Comparison of ENCODE assay signal across 8 mouse cellular contexts in the genomic region with DNA sequence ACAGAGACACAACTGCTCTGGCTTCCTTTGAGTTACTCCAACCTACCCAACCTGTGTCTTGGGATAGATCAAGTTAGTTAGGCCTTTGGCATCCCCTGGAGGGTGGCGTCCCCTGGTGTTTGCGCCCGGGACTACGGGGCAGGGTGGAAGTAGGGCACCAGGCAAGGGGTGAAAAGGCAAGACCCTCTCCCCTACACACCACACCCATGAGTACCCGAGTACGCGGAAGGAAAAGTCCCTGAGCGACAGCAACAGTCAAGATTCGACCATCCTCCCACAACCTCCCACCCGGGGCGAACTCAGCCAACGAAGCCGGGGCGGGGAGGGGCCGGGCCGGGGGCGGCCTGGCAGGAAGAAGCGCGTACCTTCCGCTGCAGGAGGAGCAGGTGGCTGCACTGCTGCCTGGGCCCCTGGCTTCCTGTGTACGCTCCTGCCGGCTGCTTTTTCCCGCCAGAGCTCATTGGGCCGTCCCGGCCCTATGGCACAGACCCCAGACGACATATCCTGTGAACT. TPM values are rescaled to one million over a fixed set of nuclear protein-coding genes. Genes with fewer than 3 reads are reported as not detected.
DNase-seq lines count a peak whose midpoint lies in the region; ATAC-seq and TF ChIP-seq lines count a peak whose summit lies in the region.

Carmil2 (plus strand) TSS at position 479 of the 513 bp plus-strand sequence.

- H3K27ac ChIP-seq in embryonic facial prominence, embryonic 11.5 days (replicated peaks; ENCODE audit: low read depth, low read length), result no peak within 1 kb of the TSS
- peak within 1 kb of the TSS; percentile 66 for H3K27ac ChIP-seq in heart, embryonic 16.5 days (ENCODE audit: low read length)
- no peak within 1 kb of the TSS for H3K27ac ChIP-seq in neural tube, embryonic 15.5 days (replicated peaks)

- H3K4me2 ChIP-seq in embryonic facial prominence, embryonic 11.5 days (ENCODE audit: low read depth, low read length), result no peak within 1 kb of the TSS
- H3K4me2 ChIP-seq in heart, embryonic 16.5 days (ENCODE audit: low read depth, low read length), result peak within 1 kb of the TSS; percentile 55
- peak within 1 kb of the TSS; percentile 34 for H3K4me2 ChIP-seq in neural tube, embryonic 15.5 days

- no peak within 1 kb of the TSS for H3K4me3 ChIP-seq in embryonic facial prominence, embryonic 11.5 days (ENCODE audit: low read depth, low read length)
- peak within 1 kb of the TSS; percentile 32 for H3K4me3 ChIP-seq in heart, embryonic 16.5 days (ENCODE audit: low read length)
- peak within 1 kb of the TSS; percentile 50 for H3K4me3 ChIP-seq in lung, adult 2 months (replicated peaks; ENCODE audit: extremely low read depth, low read depth, low read length)
- H3K4me3 ChIP-seq in neural tube, embryonic 15.5 days (replicated peaks), result no peak within 1 kb of the TSS

- WGBS in embryonic facial prominence, embryonic 11.5 days, result 7% methylated on average over 26 of the region's 26 CpGs
- 13% methylated on average over 26 of the region's 26 CpGs for WGBS in heart, embryonic 16.5 days
- WGBS in lung, adult 2 months, result 5% methylated on average over 26 of the region's 26 CpGs
- WGBS in neural tube, embryonic 15.5 days, result 16% methylated on average over 26 of the region's 26 CpGs

- TF ChIP-seq CTCF in lung, adult 2 months (IDR thresholded peaks at IDR 0.05; ENCODE audit: insufficient read depth, low read length), result peak; percentile 83

- peak; percentile 26; the same call in 1 of the 2 replicates for ATAC-seq in embryonic facial prominence, embryonic 11.5 days (replicated peaks; ENCODE audit: insufficient number of reproducible peaks, low FRiP score, low TSS enrichment, low read depth)
- ATAC-seq in heart, embryonic 16.5 days (replicated peaks; ENCODE audit: extremely low read depth, insufficient read depth, low FRiP score), result peak; percentile 77
- no peak; the same call in 1 of the 2 replicates for ATAC-seq in neural tube, embryonic 15.5 days (ENCODE audit: low FRiP score)

- H3K9me3 ChIP-seq in embryonic facial prominence, embryonic 11.5 days (replicated peaks; ENCODE audit: control insufficient read depth, low read length), result no peaks in the 10 kb centered on the region
- no peaks in the 10 kb centered on the region for H3K9me3 ChIP-seq in heart, embryonic 16.5 days (replicated peaks; ENCODE audit: control insufficient read depth, low read length)
- H3K9me3 ChIP-seq in neural tube, embryonic 15.5 days (replicated peaks), result no peaks in the 10 kb centered on the region

- no peak within 1 kb of the TSS for H3K9ac ChIP-seq in embryonic facial prominence, embryonic 11.5 days (replicated peaks; ENCODE audit: low read length)
- H3K9ac ChIP-seq in heart, embryonic 16.5 days (ENCODE audit: low read length), result peak within 1 kb of the TSS; percentile 44
- no peak within 1 kb of the TSS for H3K9ac ChIP-seq in neural tube, embryonic 15.5 days (replicated peaks)

- H3K27me3 ChIP-seq in embryonic facial prominence, embryonic 11.5 days (ENCODE audit: control insufficient read depth, insufficient read depth, low read length), result no peaks in the 10 kb centered on the region
- H3K27me3 ChIP-seq in heart, embryonic 16.5 days (ENCODE audit: control insufficient read depth, insufficient read depth, low read length), result no peaks in the 10 kb centered on the region; the same call in 1 of the 2 replicates
- no peaks in the 10 kb centered on the region for H3K27me3 ChIP-seq in neural tube, embryonic 15.5 days (replicated peaks)

- no peaks in the 10 kb centered on the region; the same call in 1 of the 2 replicates for H3K4me1 ChIP-seq in embryonic facial prominence, embryonic 11.5 days (ENCODE audit: control insufficient read depth, insufficient read depth, low read length)
- peaks cover 3% of the 10 kb centered on the region for H3K4me1 ChIP-seq in heart, embryonic 16.5 days (ENCODE audit: control insufficient read depth, insufficient read depth, low read length)
- H3K4me1 ChIP-seq in lung, adult 2 months (ENCODE audit: control insufficient read depth, insufficient read depth, low read length), result peaks cover 2% of the 10 kb centered on the region; the same call in 1 of the 2 replicates
- 0 out of 2 replicates have a peak, but pooled peaks cover 6% of the 10 kb centered on the region for H3K4me1 ChIP-seq in neural tube, embryonic 15.5 days

- DNase-seq in CD4-positive, CD25-positive, alpha-beta regulatory T cell, adult 2 months (ENCODE audit: low read depth, low spot score), result peak; percentile 91
- peak; percentile 88 for DNase-seq in T-cell, adult 2 months (ENCODE audit: low spot score)
- peak; percentile 35 for DNase-seq in embryonic facial prominence, embryonic 11.5 days (ENCODE audit: low spot score)
- peak; percentile 61 for DNase-seq in kidney, postnatal 14 days
- DNase-seq in lung, adult 2 months, result peak; percentile 65
- DNase-seq in yolk sac, embryonic 10.5 days (ENCODE audit: low spot score), result no peak

- TF ChIP-seq POLR2A in lung, adult 2 months (IDR thresholded peaks at IDR 0.05; ENCODE audit: borderline replicate concordance, extremely low read depth, low read depth, low read length), result no peak

- H3K36me3 ChIP-seq in embryonic facial prominence, embryonic 11.5 days (replicated peaks; ENCODE audit: control insufficient read depth, insufficient read depth, low read depth, low read length), result peaks cover 7% of the 10 kb centered on the region; the same call in 1 of the 2 replicates
- H3K36me3 ChIP-seq in heart, embryonic 16.5 days (ENCODE audit: control insufficient read depth, insufficient read depth), result peaks cover 18% of the 10 kb centered on the region
- peaks cover 28% of the 10 kb centered on the region for H3K36me3 ChIP-seq in neural tube, embryonic 15.5 days

RNA-seq across cellular contexts. Expression of gene Carmil2, which starts in this region (rescaled TPM):
- 0.88 and 1.8 TPM in 2 replicates for polyA plus RNA-seq in embryonic facial prominence, embryonic 11.5 days (2014; fragmentation: Nextera tagmentation; extraction: Ambion mirVana)
- 1.4 and 3.0 TPM in 2 replicates for polyA plus RNA-seq in heart, embryonic 16.5 days (2015; fragmentation: Nextera tagmentation; extraction: Ambion mirVana)
- 3.8 and 4.9 TPM in 2 replicates for polyA plus RNA-seq in lung, adult 2 months (2012; rRNA removed)
- polyA plus RNA-seq in neural tube, embryonic 15.5 days (2015; fragmentation: Nextera tagmentation; extraction: Ambion mirVana), result 21.5 and 28.5 TPM in 2 replicates

Comparison
In these comparisons a context has a peak if more than half of its experiments do, and no peak if none do; other contexts are left out.
1. H3K4me3 ChIP-seq: peak in heart, embryonic 16.5 days (single experiment) and lung, adult 2 months (single experiment); none in embryonic facial prominence, embryonic 11.5 days (single experiment) and neural tube, embryonic 15.5 days (single experiment).